Mouse (Mus musculus) bone marrow macrophage, adult 2 months (primary cell): ENCODE data around the gene Tmco1. TPM values are rescaled to one million over a fixed set of nuclear protein-coding genes. Genes with fewer than 3 reads are reported as not detected.
A peak's percentile ranks its signal among the peaks of the same experiment; 100 is the strongest.
"Not testable (repeated sequence)": the region's sequence is repeated elsewhere in the genome, so short reads cannot be mapped to it uniquely, and the experiment has no call there.

Experiments used
- H3K27ac ChIP-seq: 2 replicates; pipeline ENCODE4 v1.5.1; 2012; ENCODE audit warnings: low read depth, low read length; ENCODE audit not compliant: insufficient read depth
- H3K4me1 ChIP-seq: 2 replicates; pipeline ENCODE4 v1.6.1; 2012; ENCODE audit warnings: low read length; ENCODE audit not compliant: control insufficient read depth, insufficient read depth
- H3K4me3 ChIP-seq: 2 replicates; pipeline ENCODE4 v1.5.1; 2012; ENCODE audit warnings: mild to moderate bottlenecking, low read length, moderate library complexity; ENCODE audit not compliant: insufficient read depth
- CTCF ChIP-seq: IDR thresholded peaks from 2 replicates; pipeline ENCODE4 v1.5.1; 2012; ENCODE audit warnings: low read depth, mild to moderate bottlenecking, low read length, moderate library complexity
- POLR2A ChIP-seq: IDR thresholded peaks from 2 replicates; pipeline ENCODE4 v1.6.1; 2012; ENCODE audit warnings: mild to moderate bottlenecking, low read depth, low read length, borderline replicate concordance
- polyA plus RNA-seq: library from polyadenylated mRNA; stranded (reverse); fragments of >200 nt; gene quantifications from 2 replicates; pipeline ENCODE4 v1.2.4, GENCODE M21; 2012; ENCODE audit not compliant: missing spikeins, insufficient read depth, insufficient read length

Gene Tmco1
- polyA plus RNA-seq, 1 experiment = 116 TPM

- Histone ChIP-seq H3K27ac (no peak overlapping the region), H3K4me3 (no peak overlapping the region), H3K4me1 (peaks cover 19% of the 10 kb centered on the region)
- TF ChIP-seq CTCF = no peak
These were observed 20.6 kb downstream of the Tmco1 start for GRCm38 (mm10) chr1:167328776-167329175.

GRCm38 (mm10) chr1:167331106-167331505, 22.9 kb downstream of the Tmco1 start:
- H3K27ac ChIP-seq = peak overlapping the region; percentile 89
- H3K4me1 ChIP-seq = peaks cover 27% of the 10 kb centered on the region
- H3K4me3 ChIP-seq = peak overlapping the region; percentile 13
- TF ChIP-seq POLR2A (no peak), CTCF (no peak)

GRCm38 (mm10) chr1:167336398-167336797, 28.2 kb downstream of the Tmco1 start:
- Histone ChIP-seq H3K4me1 (peaks cover 50% of the 10 kb centered on the region), H3K4me3 (no peak overlapping the region), H3K27ac (peak overlapping the region; percentile 99)
- TF ChIP-seq CTCF (no peak), POLR2A (no peak)

- Histone ChIP-seq H3K4me3 (no peak overlapping the region), H3K27ac (peak overlapping the region; percentile 99), H3K4me1 (peaks cover 50% of the 10 kb centered on the region)
- peak; percentile 99 for TF ChIP-seq CTCF
- no peak for TF ChIP-seq POLR2A
These were observed 29.4 kb downstream of the Tmco1 start for GRCm38 (mm10) chr1:167337463-167338095.

- TF ChIP-seq POLR2A (no peak), CTCF (no peak)
- Histone ChIP-seq H3K4me3 (no peak overlapping the region), H3K4me1 (peaks cover 50% of the 10 kb centered on the region), H3K27ac (peak overlapping the region; percentile 72)
These were observed 31.1 kb downstream of the Tmco1 start for GRCm38 (mm10) chr1:167339177-167339781.

GRCm38 (mm10) chr1:167340111-167340787, 32.1 kb downstream of the Tmco1 start:
- peaks cover 47% of the 10 kb centered on the region for H3K4me1 ChIP-seq
- no peak for TF ChIP-seq POLR2A
- no peak for TF ChIP-seq CTCF
- H3K27ac ChIP-seq = peak overlapping the region; percentile 61
- no peak overlapping the region for H3K4me3 ChIP-seq

GRCm38 (mm10) chr1:167340910-167341528, 32.8 kb downstream of the Tmco1 start:
- Histone ChIP-seq H3K4me3 (no peak overlapping the region), H3K4me1 (peaks cover 42% of the 10 kb centered on the region), H3K27ac (no peak overlapping the region)
- TF ChIP-seq POLR2A = no peak
- TF ChIP-seq CTCF = no peak

GRCm38 (mm10) chr1:167342831-167343230, 34.7 kb downstream of the Tmco1 start:
- H3K4me1 ChIP-seq = peaks cover 33% of the 10 kb centered on the region
- no peak overlapping the region for H3K27ac ChIP-seq
- TF ChIP-seq CTCF = no peak
- TF ChIP-seq POLR2A = no peak
- no peak overlapping the region for H3K4me3 ChIP-seq

GRCm38 (mm10) chr1:167345994-167346520, 37.9 kb downstream of the Tmco1 start:
- H3K4me3 ChIP-seq = not testable (repeated sequence)

GRCm38 (mm10) chr1:167349206-167349605, 41.0 kb downstream of the Tmco1 start:
- Histone ChIP-seq H3K4me3 (peak overlapping the region; percentile 95; the same call in 1 of the 2 replicates), H3K27ac (peak overlapping the region; percentile 3; the same call in 1 of the 2 replicates)
- H3K4me1 ChIP-seq = not testable (repeated sequence)

More at GRCm38 (mm10) chr1:167345994-167346520, 37.9 kb downstream of the Tmco1 start:
- not testable (repeated sequence) for H3K27ac ChIP-seq
- peaks cover 13% of the 10 kb centered on the region for H3K4me1 ChIP-seq
